Mouse (Mus musculus) frontal cortex, postnatal 25 days (tissue): ENCODE measurements around the gene Creld1.

Experiments used
- DNase-seq, 2 experiments: peaks; one replicate each; pipeline ENCODE4 v3.0.0; 2022; ENCODE audit warnings: low spot score in 2 of 2

Creld1 gene

DNA sequence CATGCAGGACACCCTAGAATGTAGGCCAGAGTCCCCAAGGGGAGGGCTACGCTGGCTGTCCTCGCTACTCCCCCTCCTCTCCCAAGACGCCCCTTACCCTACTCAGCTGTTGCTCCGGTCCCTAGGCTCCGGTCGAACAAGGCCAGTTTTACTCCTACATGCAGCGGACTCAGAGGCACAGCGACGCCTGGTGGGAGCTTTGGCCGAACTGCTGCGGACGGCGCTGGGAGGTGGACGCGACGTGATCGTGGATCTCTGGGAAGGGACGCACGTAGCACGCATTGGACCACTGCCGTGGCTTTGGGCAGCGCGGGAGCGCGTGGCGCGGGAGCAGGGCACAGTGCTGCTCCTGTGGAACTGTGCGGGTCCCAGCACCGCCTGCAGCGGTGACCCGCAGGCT lies 13.7 kb upstream of the Creld1 start:
- peak; percentile 50 to 59 for DNase-seq

DNA sequence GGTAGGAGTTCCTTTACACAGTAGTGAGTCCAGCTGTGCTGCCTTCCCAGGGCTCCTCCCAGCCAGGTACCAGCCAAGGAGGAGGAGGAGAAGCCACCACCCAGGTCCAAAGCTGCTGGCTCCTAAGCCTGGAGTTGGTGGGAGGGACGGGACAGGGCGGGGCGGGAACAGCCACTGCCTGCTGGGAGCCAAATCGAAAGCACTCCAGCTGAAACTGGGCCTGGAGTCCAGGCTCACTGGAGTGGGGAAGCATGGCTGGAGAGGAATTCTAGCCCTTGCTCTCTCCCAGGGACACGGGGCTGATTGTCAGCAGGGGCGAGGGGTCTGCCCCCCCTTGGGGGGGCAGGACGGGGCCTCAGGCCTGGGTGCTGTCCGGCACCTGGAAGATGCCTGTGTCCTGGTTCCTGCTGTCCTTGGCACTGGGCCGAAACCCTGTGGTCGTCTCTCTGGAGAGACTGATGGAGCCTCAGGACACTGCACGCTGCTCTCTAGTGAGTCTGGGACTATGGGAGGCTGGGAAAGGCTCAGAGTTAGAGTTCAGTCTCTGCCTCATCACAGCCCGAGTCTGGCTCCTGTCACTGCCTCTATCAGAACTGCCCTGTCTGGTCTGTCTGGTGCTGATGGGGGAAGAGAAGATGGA lies 11.7 kb upstream of the Creld1 start, which contains the start of gene Il17rc:
Il17rc (plus strand) TSS at position 131 of the 640 bp plus-strand sequence.
- no peak for DNase-seq

DNA sequence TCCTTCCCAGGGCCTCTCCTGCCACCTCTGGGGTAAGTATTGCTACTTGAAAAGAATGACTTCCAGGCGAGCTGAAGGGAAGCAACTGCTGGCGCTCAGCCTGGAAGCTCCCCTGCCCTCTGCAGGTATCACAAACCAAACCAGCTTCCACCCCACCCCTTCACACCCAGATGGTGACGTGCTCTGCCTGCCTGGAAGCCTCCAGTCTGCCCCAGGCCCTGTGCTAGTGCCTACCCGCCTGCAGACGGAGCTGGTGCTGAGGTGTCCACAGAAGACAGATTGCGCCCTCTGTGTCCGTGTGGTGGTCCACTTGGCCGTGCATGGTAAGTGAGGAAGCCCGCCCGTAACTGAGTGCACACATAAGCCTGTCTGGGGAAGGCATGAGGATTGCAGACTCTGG lies 11.0 kb upstream of the Creld1 start:
- DNase-seq, result no peak

DNA sequence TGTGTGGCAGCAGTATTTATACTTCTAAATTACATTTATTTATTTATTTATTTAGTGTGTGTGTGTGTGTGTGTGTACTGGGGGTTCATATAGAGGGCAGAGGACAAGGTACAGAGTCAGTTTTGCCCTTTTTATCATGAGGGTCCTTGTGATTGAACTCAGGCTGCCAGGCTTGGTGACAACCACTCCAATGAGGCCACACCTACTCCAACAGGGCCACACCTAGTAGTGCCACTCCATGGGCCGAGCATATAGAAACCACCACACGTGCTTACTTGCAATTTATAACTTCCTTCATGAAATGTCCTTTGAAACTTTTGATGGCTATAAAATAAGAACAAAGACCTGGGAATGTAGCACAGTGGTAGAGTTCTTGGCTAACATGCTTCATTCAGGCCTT lies 9.9 kb upstream of the Creld1 start:
- no peak for DNase-seq

DNA sequence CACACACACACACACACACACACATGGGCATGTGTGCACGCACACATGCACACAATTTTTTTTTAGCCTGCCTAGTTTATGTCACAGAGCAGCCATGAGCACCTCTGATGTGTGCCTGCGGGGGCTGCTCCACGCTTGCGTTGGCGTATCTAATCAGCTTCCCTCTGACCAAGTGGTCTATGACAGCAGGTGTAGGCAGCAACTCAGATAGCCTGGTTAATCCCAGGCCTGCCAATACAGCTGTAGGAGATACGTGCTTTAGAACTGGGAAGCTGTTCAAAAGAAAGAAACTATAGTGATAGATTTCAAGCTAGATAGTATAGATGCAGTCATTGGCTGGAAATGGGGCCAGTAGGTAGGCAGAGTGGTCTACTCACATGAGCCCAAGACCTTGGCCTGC lies 9.4 kb upstream of the Creld1 start:
- DNase-seq, result no peak

DNA sequence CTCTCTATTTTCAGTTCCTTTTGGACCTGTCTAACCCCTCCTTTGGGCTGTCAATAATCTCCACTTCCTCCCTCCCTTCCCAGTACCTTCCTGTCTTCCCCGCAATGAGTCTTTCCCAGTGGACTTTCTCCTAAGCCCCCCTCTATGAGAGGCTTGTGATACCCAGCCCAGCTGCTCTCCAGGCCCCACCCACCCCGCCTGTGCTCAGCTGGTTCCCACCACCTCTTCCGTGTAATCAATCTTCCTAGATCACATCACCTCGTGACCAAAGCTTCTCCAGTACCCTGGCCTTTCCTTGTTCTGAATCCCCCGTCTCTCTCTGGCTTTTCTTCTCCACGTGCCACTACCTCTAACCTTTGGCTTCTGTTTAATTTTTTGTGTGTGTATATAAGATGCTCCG lies 5.7 kb upstream of the Creld1 start:
- no peak for DNase-seq

DNA sequence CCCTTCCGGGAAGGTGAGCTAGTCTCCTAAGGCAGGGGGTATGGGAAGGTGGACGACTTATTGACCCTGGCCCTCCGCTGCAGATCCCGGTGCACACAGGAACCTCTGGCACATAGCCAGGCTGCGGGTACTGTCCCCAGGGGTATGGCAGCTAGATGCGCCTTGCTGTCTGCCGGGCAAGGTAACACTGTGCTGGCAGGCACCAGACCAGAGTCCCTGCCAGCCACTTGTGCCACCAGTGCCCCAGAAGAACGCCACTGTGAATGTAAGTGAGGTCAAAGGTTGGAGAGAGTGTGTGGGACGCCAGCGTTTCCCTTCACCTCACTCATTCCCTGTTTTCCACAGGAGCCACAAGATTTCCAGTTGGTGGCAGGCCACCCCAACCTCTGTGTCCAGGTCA lies 4.2 kb upstream of the Creld1 start:
- DNase-seq, result no peak

DNA sequence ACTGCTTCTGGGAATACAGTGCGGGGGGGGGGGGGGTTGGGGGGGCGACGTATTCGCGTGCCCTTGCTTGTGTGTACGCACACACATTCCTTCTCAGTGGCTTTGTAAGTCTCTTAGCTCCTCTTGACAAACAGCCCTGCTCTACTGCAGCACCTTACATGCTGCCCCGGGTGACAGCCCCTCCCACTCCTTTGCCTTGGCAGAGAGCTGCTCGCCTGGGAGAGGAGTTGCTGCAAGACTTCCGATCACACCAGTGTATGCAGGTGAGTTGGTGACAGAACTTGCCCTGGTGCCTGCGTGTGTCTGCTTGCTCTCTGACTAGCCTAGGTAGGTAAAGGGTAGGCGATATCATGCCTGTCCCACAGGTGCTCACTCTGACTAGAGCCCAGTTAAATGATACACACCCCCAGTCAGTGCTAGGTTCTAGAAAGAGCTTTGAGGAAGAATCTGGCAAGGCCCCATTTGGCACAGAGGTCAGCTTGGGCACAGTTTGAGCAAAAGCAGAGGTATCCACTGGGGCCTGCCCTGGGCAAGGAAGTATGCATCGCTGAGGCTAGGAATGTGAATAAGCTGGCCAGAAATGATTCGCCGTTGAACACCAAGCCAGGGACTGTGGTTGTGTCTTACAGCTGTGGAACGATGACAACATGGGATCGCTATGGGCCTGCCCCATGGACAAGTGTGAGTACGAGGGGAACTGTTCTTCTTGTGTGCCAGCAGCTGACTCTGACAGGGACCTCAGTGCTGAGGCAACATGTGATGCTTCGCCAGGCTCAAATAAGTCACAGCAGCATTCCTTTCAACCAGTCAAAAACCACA lies 2.3 kb upstream of the Creld1 start:
- DNase-seq, result no peak

DNA sequence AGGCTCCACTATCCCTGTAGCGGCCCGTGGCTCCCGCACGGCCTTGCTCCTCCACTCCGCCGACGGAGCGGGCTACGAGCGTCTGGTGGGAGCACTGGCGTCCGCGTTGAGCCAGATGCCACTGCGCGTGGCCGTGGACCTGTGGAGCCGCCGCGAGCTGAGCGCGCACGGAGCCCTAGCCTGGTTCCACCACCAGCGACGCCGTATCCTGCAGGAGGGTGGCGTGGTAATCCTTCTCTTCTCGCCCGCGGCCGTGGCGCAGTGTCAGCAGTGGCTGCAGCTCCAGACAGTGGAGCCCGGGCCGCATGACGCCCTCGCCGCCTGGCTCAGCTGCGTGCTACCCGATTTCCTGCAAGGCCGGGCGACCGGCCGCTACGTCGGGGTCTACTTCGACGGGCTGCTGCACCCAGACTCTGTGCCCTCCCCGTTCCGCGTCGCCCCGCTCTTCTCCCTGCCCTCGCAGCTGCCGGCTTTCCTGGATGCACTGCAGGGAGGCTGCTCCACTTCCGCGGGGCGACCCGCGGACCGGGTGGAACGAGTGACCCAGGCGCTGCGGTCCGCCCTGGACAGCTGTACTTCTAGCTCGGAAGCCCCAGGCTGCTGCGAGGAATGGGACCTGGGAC lies 509 bp upstream of the Creld1 start:
- DNase-seq, result peak in 1 of 2 experiments; percentile 37

DNA sequence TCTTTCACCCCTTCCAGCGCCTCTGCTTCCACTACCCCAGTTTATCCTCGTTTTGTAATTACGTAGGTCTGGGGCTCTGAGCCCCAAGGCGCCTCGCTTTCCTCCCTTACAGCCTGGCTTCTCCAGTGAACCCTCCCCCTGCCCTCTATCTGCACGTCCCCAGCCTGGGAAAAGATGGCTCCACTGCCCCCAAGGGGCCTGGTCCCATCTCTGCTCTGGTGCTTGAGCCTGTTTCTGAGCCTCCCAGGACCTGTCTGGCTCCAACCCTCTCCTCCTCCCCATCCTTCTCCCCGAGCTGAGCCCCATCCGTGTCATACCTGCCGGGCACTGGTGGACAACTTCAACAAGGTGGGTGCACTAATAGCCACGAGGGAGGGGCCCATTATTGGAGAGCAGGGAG lies 632 bp downstream of the Creld1 start:
- no peak for DNase-seq

DNA sequence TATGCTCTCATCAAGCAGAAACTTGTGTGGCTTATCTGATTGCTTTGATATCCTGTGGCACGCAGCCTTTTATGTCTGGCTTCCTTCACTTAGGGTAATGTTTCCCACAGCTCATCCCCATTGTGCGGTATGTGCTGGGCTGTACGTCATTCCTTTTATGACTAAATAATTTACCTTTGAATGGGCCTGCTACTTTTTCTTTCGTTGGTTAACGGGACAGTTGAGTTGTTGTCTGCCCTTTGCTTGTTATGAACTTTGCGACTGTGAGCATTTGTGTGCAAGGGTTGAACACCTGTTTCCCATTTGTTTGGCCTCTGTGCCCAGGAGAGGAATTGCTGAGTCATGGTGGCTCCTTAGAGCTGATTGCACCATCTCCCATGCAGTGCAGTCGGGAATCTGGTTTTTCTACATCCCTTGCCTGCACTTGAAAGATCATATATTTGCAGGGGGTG lies 4.1 kb downstream of the Creld1 start:
- DNase-seq, result no peak

DNA sequence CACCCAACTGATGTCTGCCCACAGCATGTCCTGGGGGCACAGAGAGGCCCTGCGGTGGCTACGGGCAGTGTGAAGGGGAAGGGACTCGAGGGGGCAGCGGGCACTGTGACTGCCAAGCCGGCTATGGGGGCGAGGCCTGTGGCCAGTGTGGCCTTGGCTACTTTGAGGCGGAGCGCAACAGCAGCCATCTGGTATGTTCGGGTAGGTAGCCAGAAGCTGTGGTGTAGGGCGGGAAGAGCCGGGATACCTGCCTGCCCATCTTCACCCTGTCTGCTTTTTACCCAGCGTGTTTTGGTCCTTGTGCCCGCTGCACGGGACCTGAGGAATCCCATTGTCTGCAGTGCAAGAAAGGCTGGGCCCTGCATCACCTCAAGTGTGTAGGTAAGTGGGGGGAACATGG lies 6.3 kb downstream of the Creld1 start:
- DNase-seq, result no peak

DNA sequence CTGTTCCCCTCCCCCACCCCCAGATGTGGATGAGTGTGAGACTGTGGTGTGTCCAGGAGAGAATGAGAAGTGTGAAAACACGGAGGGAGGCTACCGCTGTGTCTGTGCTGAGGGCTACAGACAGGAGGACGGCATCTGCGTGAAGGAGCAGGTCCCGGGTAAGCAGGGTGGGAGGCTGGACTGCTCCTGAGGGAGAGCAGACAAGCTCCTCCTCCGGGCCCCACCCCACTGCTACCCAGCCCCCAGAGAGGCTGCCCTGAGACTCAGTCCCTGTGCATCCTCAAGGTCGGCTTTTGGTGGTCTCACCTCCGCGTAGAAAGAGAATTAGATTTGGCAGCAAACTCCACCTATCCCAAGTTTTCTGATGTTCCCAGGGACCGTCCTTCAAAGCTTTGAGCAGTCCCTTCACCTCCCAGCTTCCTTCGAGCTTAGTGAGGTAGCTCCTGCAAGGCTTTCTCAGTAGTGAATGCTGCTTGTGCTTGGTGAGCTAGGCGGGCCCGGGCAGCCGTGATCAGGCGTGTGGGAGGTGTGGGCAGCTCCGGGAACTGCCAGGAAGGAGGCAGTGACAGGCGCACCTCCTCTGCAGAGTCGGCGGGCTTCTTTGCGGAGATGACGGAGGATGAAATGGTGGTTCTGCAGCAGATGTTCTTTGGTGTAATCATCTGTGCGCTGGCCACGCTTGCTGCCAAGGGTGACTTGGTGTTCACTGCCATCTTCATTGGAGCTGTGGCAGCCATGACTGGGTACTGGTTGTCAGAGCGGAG lies 9.2 kb downstream of the Creld1 start:
- peak in 1 of 2 experiments; percentile 41 for DNase-seq

DNA sequence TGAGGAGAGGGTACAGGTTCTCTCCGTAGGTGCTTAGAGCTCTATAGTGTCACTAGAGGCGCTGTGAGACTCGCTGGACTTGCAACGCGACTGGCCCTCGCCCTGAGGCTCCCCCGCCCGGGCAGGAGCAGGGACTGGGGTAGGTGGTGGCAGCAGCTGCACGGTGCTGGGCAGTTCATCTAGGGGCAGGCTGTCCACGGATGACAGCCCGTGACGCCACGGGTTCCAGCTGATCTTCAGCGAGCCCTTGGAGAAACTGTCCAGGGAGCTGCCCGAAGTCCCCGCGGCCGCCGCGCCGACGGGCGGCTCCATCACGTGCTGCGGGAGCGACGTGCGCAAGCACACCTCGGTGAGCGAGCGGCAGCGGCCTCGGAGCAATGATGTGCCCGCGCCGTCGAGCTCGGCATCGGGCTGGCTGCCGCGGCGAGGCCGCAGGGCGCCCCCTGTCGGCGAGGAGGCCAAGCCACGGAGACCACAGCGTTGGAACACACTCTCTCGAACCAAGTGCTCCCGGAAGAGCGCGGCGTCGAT lies 11.2 kb downstream of the Creld1 start:
- peak in 1 of 2 experiments; percentile 60 for DNase-seq

DNA sequence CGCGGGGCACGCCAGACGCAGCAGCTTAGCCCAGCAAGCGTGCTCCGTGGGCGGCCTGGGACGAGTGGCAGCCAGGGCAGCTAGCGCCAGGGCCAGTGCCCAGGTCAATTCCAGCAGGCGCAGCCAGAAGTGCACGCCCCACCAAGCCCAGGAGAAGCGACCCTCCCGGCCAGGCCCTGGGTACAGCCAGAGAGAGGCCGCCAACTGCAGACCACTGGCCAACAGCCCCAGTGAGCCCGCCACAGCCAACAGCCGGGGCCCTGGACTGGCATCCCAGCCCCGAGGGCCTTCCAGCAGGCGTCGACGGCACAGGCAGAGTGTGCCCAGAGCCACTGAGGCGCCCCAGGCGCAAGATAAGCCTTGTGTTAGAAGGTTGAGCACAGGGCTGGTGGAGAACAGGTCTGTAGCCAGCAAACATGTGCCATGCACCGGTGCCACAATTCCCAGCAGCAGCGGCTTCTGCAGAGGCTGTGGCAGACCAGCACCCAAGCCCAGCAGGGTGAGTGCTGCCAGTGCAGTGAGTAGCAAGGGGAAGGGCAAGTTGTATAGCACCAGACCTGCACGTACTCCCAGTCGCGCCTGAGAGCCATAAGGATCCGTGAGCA lies 12.1 kb downstream of the Creld1 start:
- no peak for DNase-seq

DNA sequence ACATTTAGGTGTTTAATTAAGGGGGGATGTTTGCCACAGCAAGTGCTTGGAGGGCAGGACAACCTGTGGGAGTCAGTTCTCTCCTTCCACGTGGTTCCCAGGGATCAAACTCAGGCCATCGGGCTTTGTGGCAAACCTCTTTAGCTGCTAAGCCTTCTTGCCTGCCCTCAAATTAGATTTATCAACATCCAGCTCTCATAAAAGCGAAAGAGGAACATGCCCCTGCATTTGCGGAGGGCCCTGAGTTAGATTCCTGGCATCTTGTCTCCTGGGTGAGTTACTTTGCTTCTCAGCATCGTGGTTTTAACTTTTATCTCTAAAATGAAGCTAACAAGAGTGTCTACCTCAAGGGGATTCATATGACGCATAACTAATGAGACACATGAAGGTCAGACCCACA lies 16.2 kb downstream of the Creld1 start:
- no peak for DNase-seq

DNA sequence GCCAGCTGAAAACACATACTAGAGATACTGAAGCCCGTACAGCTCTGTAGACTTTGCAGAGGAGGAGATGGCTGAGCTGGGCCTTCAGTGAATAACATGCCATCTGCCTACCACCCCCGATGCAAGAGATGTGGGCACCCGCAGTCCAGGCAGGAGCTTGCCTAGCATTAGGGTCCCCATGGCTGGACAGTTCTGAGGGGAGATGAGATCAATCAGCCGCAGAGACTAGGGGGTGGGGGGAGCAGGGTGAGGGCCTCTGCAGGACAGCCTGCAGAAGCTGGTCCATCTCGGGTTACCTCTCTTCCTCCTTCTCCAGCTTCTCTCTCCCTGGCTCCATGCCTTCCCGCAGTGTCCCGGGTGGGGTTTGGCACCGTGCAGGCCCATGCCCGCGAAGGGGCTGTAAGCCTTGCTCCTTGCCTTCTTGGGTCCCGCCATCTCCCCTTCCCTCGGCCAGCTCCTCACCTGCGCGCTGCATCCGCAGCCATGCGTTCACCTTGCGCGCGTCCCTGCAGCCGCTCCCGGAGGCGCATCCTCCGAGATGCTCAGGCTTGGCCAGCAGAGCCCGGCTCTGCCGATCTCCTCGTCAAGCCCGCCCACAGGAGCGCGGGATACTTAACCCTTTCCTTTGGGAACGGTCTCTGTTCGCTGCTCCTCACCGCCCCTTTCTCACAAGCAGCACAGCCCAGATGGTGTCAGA lies 18.4 kb downstream of the Creld1 start, which contains the start of gene Prrt3:
Prrt3 (minus strand) TSS at position 544 of the 697 bp plus-strand sequence.
- DNase-seq, result peak; percentile 61 to 69

DNA sequence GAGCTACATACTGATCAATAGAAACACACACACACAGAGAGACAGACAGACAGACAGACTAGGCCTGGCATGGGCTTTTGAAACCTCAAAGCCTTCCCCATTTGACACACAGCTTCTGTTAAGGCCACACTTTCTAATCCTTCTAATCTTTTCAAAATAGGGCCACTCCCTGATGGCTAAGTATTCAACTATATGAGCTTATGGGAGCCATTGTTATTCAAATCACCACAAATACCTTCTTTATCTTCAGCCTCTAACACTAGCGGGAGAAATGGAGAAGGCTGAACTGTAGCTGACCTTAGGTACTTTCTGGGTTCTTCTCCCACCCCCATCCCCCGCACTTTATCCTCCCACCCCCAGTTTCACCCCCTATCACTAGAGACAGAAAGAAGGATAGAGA lies 19.7 kb downstream of the Creld1 start:
- DNase-seq, result no peak

DNA sequence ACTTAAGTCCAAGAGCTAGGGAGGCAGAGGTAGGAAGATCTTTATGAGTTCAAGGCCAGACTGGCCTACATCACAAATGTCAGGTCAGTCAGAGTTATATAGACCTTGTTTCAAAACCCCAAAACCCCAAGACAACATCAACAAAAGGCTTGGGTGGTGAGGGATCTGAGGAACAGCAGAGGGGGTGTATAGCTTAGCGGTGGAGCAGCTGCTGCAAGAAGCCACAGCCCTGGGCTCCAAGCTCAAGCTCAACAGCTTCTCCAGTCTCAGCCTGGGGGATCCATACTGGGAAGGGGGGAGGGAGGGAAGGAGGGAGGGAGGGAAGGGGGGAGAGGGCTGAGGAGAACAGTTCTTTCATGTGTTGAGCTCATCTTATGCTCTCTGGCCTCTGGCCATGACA lies 22.6 kb downstream of the Creld1 start:
- DNase-seq, result no peak

DNA sequence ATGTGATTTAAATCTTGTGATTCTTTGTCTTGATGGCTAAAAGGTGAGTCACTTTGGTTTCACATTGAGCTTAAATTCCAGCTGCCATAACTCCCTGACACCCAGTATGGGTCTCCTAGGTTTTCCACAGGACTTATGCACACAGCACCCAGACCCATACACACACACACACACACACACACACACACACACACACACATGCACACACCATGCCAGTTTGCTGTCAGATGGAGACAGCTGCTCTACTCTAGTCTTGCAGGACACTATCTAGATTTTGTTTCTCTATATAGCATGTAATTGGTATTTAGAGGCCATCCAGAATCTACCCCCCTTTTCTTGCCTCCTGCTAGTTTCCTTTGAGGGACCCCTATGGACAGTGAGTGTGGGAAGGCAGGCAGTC lies 24.0 kb downstream of the Creld1 start:
- no peak for DNase-seq
